20 mouse cellular contexts compared by ENCODE assay signal in the genomic region with DNA sequence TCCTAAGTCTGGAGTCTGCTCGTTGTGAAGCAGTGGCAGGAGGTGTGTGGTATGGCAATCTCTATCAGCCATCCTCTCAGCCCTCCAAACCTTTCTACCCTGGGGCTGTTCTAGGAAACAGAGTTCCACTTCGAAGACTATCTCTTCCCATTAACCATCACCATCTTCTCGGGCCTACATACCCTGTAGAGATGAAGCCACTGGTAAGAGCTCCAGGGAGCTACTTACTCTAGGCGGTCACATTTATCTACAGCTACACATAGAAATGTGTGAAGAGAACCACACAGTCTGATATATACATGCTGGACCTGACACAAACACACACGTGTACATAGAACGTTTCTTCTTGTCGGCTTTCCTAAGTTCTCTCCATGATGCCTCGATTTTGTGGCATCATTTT.
"Had no signal": no experiment of that assay in that cellular context is flagged by ENCODE, and none has a peak within 500 bp of the region (broad histone marks: within the 10 kb centered on the region; RNA-seq: fewer than 3 reads in every experiment).

No protein-coding gene starts in this region.

- H3K36me3 ChIP-seq: midbrain, embryonic 10.5 days; midbrain, embryonic 12.5 days; neural tube, embryonic 13.5 days; neural tube, embryonic 15.5 days; stomach, embryonic 15.5 days had no signal

- H3K27me3 ChIP-seq: midbrain, embryonic 12.5 days; neural tube, embryonic 13.5 days; neural tube, embryonic 15.5 days; stomach, embryonic 15.5 days had no signal

- ATAC-seq: midbrain, embryonic 16.5 days had no signal

- H3K27ac ChIP-seq: midbrain, embryonic 10.5 days; midbrain, embryonic 12.5 days; neural tube, embryonic 13.5 days; neural tube, embryonic 15.5 days; stomach, embryonic 15.5 days; stomach, postnatal 0 days had no signal

- H3K4me3 ChIP-seq: midbrain, embryonic 10.5 days; midbrain, embryonic 12.5 days; myocyte; neural tube, embryonic 13.5 days; neural tube, embryonic 15.5 days; stomach, embryonic 15.5 days had no signal

- DNase-seq: lung, adult 18-20 months; lung, embryonic 14.5 days; lung, postnatal 10 days; lung, postnatal 4 days; midbrain, embryonic 14.5 days; right cerebral cortex, adult 18-20 months; right cerebral cortex, postnatal 25 days; right cerebral cortex, postnatal 4 days; spleen, adult 18-20 months; thymus, adult 18-20 months; thymus, postnatal 14 days; thymus, postnatal 36 days had no signal

- H3K9me3 ChIP-seq: midbrain, embryonic 10.5 days; midbrain, embryonic 12.5 days; neural tube, embryonic 13.5 days; neural tube, embryonic 15.5 days; stomach, embryonic 15.5 days had no signal

- H3K4me1 ChIP-seq: midbrain, embryonic 10.5 days; midbrain, embryonic 12.5 days; neural tube, embryonic 13.5 days; stomach, embryonic 15.5 days had no signal

- H3K4me2 ChIP-seq: lung, embryonic 14.5 days; midbrain, embryonic 12.5 days; neural tube, embryonic 13.5 days; neural tube, embryonic 15.5 days; stomach, embryonic 15.5 days had no signal

- H3K9ac ChIP-seq: lung, embryonic 14.5 days; midbrain, embryonic 12.5 days; neural tube, embryonic 13.5 days; neural tube, embryonic 15.5 days; stomach, embryonic 15.5 days had no signal
